Mouse (Mus musculus) gonadal fat pad, adult 2 months (tissue): ENCODE data around the gene Camkk2. TPM values are rescaled to one million over a fixed set of nuclear protein-coding genes. Genes with fewer than 3 reads are reported as not detected.
A peak's percentile ranks its signal among the peaks of the same experiment; 100 is the strongest.

ENCODE experiments used
- DNase-seq: peaks from one replicate; pipeline ENCODE4 v3.0.0-alpha.2; 2012; ENCODE audit warnings: low read depth
- polyA plus RNA-seq: library from polyadenylated mRNA; depleted of rRNA; stranded (reverse); fragments of >200 nt; gene quantifications from 2 replicates; pipeline ENCODE4 v1.2.3, GENCODE M21; 2012

The Camkk2 gene
- polyA plus RNA-seq, 1 experiment, result 15.7 TPM

DNA sequence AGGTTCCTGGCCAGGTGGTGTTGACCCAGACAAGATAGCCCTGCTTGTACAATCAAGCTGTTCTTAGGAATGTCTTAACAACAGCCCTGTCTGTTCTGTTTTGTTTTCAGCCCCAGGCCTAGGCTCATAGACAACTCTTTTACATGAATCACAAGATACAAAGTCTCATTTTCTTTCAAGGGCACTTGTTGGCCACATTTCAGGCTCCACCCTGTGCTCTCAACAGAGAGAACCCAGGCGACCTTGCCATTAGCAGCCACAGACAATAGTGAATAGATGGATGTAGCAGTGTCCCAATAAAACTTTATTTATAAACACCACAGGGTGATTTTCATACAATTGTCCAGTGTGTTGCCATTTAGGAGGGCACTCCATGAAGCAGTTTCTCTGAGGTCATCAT lies 2.9 kb upstream of the Camkk2 start:
- DNase-seq, result no peak

DNA sequence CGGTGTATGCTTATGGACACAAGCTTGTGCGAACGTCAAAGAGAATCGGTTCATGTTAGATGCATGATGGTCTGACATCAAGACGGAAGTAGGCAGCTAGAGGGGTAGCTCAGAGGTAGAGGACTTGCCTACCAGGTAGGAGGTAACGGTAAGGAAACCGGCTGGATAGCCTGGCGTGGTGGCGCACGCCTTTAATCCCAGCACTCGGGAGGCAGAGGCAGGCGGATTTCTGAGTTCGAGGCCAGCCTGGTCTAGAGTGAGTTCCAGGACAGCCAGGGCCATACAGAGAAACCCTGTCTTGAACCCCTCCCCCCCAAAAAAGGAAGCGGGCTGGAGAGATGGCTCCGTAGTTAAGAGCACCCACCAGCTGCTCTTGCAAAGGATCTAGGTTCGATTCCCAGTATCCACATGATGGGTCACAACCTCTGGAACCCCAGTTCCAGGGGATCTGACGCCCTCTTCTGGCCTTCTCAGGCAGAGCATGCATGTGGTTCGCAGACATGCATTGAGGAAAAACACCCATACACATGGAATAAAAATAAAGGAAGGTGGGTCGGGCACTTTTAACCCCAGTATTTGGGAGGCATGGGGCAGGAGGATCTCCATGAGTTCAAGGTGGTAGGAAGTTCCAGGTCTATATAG lies 1.7 kb upstream of the Camkk2 start:
- DNase-seq, result no peak

DNA sequence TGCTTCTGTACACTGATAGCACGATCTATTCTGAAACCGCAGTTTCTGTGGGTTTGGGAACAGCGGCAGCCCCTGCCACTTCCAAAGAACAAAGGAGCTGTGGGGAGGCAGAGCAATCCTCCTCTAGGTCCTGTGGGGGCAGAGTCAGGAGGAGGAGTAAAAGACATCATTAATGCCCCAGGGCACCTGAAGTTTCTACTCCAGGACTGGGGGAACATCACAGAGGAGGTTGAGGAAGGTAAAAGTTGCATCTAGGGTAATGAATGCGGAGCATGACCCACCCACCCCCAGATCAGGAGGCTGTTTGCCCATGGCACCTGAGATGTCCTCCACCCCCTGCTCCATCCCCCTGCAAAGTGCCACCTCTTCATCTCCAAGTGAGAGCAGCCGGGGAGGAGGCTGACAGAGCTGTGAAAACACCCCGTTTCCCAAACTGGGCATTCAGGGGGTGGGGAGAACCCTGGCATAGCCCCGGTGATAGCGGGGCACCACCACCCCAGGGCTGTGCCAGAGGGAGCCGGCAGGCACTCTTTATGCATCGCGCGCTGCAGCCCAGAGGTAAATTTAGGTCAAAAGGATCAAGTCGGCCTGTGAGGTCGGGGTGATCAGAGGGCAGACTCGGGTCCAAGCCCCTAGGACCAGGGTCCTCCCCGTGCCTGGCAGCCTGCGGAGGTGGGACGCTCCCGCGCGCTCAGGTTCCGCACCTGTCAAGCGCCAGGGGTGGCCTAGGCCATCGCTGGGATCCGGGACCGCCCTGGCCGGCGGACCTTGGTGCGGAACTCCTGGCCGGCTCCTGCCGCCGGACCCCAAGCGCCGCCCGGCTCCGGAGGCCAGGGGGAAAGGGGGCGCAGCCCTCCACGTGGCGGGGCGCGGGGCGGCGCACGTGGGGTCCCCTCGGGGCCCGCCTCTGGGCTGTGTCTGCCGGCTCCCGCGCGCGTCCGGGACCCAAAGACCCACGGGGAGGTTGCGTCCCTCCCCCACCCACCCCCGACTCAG lies 680 bp downstream of the Camkk2 start:
- DNase-seq, result no peak

DNA sequence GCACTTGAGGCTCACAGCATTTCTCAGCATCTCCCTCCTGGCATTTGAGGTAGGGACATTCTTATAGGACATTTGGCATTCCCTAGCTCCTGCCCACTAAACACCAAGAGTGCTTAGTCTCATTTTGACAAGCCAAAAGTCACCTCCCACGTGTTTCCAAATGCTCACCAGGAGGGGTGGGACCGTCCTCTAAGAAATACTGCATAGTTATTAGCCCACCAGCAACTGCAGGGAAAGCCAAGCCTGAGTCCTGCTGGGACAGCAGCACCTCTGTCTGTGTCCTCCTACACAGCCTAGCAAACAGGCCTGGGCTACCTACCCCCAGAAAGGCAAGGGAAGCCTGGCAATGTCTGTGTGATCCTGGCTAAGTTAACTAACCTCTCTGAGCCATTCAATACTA lies 1.9 kb downstream of the Camkk2 start:
- no peak for DNase-seq

DNA sequence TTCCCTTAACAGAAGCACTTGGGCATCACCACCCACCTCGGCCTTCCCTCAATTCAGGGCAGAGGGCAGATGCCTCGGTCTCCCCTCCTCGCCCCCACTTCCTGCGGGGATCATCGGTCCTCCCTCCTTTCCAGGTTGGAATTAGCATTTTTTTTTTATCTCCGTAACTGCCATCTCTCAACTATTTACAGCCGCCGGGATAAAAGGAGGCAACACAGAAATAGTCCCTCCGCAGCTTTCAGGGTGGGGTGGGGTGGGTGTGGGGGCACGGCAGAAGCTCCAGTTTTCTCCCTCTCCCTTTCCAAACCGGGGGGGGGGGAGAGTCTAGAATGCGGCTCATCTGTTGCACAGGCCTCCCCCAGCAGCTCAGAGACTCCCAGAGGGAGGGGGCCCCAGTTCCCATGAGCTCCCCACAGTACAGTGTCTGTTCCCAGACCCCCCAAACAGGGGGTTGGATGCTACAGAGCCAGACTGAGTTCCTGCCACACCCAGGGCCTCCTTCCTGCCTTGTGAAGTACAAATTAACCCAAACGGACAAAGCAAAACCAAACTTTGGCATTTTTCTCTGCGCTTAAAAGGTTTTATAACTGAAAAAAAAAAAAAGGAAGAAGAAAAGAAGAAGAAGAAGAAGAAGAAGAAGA lies 3.4 kb downstream of the Camkk2 start:
- DNase-seq, result no peak

DNA sequence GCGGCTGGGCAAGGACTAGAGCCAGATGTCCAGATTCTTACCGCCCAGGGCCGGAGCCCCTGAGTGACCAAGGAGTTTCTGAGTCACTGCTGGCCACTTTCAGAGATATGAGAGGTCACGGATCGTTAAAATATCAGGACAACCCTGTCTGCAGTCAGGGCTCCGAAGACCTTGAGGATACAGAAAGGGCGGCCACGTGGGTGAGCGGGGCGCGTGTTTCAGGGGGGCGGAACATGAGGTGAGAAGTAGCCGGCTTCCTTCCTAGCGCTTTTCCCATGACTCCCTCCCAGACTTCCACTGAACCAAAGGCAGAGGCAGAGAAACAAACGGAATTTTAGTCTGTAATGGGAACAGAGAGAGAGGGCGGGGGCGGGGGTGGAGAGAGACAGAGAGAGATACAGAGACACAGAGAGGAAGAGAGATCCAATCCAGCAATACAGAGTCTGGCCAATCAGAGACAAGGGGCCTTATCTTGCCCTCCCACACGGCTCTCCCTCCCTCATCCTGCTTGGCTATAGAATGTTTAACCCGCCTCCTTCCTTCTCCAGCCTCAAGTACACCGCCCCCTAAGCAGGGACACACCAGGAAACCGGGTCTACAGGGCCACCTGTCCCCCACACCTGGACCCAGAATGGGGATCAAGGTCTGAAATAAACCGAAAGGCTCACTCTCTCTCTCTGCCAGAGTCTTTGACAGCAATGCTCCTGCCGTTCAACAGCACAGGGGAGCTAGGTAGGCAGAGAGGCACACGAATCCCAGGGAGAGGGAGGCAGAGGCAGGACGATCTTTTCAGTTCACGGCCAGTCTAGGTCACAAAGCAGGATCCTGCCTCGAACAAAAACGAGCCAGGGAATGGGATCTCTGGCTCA lies 4.2 kb downstream of the Camkk2 start:
- no peak for DNase-seq

DNA sequence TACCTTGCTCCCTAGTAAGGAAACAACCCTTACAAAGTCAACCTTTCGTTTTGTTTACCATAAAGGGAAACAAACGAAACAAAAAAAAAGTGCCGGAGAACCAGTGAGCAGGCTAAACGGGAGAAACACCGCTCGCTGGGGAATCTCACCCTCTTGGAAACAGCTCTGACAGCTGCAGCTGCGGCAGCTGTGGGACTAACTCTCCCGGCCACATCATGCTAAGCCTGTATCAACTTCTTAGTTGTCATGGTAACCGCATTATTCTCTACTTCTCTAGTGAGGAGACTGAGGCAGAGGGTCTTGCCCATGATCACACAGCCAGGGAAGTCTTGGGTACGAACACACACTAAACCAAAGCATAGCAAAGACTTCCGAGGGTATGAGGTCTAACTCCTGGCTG lies 5.5 kb downstream of the Camkk2 start:
- no peak for DNase-seq

DNA sequence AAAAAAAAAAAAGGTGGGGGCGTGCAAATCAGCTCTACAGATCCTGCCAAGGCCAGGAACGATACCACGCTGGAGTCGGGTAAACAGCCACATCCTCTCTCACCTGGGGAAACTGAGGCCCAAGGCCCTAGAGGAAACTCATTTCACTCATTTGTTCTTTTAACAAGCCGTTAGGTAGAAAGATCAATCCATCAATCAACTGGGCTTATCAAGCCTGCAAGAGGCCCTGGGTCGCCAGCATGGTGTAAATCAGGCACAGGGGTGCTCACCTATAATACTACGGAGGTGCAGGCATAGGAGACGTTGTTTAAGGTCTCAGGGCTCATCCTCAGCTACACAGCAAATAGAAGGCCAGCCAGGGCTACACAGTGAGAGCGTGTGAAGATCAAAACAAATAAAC lies 7.8 kb downstream of the Camkk2 start:
- DNase-seq, result no peak

DNA sequence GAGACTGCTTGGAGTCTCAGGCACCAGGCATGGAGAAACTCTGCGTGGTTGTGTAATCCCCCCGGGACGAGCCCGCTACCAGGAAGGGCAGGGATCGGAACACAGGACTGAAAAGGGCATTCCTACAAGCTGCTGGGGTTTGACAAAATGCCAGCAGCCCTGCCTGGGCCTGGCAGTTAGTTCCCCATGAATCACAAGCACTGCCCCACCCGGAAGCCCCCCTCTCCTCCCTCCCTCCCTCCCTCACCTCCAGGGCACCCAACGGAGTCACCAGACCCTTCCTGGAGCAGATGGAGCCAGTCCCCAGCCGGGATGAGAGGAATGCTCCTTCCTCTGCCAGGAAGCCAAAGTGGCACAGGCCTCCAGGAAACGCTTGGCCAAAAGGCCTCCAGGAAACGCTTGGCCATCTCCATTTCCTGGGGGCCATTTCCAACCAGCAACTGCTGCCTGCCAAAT lies 8.4 kb downstream of the Camkk2 start:
- peak; percentile 28 for DNase-seq

DNA sequence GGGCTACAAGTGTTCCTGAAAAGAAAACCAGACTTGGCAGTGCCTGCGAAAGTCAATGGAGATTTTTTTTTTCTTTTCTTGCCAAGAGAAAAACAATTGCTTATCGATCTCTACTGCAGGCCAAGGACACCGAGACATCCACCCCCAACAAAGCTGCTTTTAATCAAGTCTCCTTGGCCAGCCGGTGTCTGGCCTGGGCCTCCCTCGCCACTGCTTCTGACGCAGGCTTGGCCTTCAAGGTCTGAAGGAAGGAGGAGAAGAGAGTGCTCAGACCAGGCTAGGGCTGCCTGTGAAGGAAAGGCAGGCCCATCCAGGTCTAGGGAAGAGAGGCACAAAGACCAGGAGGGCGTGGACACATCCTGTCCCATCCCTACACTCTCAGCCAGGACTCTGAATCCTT lies 8.9 kb downstream of the Camkk2 start:
- DNase-seq, result no peak

DNA sequence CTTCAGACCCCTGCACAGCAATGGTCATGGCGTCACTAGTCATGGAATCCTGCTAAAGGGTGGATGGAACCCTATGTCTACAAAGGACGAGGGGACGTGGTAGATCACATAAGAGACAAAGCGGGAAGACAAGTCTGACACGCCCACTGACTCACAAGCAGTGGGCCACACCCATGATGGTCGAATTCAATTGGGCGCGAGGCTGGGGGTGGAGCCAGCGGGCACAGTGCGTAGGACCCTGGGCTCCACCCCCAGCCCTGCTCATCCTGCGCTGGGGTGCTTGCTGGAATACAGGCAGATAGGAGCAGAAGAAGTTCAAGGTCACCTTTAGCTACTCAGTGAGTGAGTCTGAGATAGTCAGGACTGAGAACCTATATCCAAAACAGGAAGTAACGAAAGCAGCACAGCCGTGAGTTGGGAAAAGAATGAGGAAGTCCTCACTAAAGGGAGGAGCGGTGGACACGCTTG lies 10.1 kb downstream of the Camkk2 start:
- DNase-seq, result no peak

DNA sequence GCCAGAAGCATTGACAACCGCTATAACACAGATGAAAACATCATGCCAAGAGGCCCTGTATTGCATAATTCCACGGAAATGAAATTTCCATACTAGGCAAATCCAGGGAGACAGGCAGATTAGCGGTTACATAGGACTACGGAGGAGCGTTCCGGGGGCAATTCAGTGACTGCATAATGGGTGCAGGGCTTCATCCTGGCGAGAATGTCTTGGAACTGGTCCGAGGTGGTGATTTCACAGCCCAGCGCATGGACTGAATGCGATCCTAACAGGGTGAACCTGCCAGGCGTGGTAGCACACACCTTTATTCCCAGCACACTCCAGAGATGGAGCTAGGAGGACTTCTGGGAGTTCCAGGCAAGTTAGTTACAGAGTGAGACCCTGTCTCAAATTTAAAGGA lies 11.9 kb downstream of the Camkk2 start:
- DNase-seq, result peak; percentile 10

DNA sequence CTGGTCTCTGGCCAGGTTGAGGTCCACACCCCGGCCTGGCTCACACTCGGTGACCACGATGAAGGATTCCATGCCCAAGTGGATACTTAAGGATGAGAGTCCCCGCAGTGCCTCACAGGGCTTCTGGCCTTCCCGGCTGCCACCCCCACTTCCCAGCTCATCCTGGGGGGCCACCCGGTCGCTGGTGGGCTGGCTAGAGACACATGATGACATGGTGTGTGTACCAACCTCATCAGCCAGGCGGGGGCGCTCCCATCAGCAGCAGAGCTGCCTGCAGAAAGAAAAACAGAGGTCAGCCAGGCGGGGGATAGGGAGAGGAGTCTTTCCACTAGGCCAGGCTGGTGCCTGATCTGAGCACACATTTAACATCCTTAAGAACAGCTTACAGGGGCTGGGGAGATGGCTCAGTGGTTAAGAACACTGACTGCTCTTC lies 15.2 kb downstream of the Camkk2 start:
- DNase-seq, result no peak

DNA sequence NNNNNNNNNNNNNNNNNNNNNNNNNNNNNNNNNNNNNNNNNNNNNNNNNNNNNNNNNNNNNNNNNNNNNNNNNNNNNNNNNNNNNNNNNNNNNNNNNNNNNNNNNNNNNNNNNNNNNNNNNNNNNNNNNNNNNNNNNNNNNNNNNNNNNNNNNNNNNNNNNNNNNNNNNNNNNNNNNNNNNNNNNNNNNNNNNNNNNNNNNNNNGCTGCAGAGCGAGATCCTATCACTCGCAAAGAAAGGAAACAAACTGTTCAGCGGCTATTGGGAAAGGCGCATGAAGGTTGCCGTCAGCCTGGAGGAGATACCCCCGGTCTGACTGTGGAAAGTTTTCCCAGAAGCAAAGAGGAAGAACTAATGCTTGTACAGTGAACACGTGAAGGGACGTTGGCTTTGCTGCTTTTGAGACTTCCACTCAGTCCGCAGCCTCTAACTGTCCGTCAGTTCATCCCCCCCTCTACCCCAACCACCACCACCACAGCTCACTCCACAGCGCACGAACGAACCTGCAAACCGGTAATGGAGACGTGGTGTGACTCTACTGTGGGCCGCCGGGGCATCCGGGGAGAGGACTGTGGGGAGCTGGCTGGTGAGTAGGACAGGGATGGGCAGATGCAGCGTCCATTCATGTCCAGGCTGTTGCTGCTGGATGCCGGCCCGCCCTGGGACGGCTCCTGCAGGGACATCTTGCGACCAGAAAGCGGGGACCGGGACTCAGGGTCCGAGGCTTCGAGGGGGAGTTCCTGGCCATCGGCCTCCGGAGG lies 15.8 kb downstream of the Camkk2 start:
- no peak for DNase-seq

DNA sequence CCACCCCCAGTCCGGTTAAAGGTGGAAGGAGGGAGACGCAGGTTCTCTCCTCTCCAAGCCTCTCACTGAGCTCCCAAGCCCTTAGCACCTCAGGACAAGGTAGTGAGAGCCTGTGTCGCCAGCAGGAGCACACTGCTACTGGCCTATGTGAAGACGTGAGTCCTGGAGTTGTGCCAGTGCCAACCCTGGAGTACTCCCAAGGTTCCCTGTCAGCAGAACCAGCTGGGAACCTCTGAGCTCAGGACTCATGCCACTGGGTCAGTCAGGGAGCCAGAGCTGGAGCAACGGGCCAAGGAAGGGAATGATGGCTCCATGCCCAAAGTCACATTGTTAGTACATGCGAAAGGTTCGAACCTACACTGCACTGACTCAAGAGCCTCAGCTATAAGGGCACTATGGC lies 22.5 kb downstream of the Camkk2 start:
- no peak for DNase-seq

DNA sequence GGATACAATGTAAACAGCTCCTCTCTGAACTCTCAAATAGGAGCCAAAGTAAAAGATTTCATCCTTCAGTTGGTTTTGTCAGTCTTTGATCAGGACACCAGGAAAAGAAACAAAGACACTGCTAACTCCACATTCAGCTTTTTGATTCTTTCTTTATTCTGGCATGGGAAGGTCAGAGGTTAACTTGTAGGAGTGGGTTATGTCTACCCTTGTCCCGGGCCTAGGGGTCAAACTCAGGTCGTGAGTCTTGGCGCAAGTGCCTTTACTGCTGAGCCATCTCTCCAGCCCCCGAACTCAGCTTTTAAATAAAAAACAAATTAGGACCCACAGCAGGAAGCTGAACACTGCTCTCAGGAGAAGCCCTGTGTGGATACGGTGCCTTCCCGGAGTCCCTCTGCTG lies 23.1 kb downstream of the Camkk2 start:
- no peak for DNase-seq

DNA sequence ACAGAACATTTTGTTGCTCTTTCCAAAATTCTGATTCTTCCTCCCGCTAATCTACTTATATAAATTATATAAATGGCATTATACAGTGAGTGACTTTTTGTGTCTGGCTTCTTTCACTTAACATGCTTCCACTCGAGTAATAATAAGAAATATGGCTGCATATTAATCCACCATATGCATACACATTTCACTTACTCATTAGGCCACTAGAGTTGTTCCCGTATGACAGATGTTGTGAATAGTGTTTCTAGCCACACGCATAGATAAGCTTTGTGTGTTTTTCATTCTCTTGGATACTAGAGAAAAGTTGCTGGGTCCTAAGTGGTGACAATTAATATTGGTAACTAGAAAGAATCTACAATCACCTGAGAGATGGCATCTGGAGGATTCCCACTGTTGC lies 23.6 kb downstream of the Camkk2 start:
- DNase-seq, result no peak

DNA sequence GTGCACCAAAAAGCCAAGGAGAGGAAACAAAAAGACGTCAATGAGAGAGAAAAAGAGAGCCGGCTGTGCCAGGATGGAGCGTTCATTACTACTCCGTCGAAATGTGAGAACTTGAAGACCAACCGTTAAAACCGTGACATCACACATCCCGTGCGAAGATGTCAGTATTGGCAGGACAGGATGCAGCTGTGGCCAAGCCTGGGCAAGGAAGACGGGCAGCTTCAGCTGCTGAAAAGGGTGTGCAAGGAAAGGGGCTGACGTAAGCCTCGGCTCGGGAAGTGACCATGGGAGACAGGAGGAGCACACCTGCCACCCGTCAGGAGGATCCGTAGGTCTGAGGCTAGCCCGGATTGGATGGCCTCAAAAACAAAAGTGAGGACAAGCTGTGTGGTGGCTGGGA lies 24.7 kb downstream of the Camkk2 start:
- DNase-seq, result no peak

DNA sequence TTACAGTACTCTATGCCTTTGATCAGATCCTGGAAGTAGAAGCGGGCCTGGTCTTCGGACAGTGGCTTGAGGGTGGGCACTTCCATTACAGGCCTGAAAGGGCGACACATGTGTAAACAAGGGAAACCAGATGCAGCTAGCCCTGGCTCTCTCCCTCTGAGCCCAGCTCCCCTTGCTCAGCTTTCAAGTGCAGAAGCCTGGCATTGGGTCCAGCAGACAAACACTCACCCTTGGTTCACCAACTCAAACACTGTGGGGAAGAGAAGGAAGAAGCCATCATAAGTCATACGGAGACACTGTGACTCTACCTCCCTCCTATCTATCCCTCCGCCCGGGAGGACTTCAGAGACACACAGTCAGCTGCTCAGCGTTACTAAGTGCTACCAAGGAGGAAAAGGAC lies 31.3 kb downstream of the Camkk2 start:
- DNase-seq, result no peak

DNA sequence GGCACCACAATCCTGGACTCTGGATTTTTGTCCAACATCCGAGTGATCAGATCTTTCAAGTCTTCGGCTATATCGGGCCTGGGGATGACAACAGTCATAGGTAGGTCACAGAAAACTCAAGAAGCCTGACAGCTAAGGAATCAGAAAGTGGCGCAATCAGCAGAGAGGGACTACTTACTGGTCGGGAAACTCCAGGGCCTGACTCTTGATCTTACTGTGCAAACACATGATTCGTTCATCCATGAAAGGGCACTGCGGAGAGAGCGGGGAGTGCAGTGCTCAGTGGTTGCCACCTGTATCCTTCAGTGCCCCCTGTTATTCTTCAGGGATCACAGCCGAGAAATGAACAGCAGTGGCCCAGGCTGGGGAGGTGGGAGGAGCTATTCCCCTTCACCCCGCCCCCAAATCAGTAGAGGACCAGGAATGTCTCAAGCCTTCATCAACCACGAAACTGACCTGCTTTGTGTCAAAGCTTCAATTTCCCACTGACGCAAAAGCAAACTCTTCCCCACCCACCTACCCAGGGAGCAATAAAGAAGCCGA lies 35.3 kb downstream of the Camkk2 start:
- no peak for DNase-seq
